Mouse (Mus musculus) megakaryocyte, embryonic 14.5 days (primary cell): ENCODE data around the gene Ppp4r3a.

ENCODE experiments used
- FLI1 ChIP-seq: IDR thresholded peaks from 2 replicates; pipeline ENCODE4 v1.6.1; 2012; ENCODE audit warnings: low read length, inconsistent platforms, mixed read lengths
- GATA1 ChIP-seq: IDR thresholded peaks from 3 replicates; pipeline ENCODE4 v1.6.1; 2012; ENCODE audit warnings: mixed read lengths, low read length, inconsistent platforms, borderline replicate concordance

DNA sequence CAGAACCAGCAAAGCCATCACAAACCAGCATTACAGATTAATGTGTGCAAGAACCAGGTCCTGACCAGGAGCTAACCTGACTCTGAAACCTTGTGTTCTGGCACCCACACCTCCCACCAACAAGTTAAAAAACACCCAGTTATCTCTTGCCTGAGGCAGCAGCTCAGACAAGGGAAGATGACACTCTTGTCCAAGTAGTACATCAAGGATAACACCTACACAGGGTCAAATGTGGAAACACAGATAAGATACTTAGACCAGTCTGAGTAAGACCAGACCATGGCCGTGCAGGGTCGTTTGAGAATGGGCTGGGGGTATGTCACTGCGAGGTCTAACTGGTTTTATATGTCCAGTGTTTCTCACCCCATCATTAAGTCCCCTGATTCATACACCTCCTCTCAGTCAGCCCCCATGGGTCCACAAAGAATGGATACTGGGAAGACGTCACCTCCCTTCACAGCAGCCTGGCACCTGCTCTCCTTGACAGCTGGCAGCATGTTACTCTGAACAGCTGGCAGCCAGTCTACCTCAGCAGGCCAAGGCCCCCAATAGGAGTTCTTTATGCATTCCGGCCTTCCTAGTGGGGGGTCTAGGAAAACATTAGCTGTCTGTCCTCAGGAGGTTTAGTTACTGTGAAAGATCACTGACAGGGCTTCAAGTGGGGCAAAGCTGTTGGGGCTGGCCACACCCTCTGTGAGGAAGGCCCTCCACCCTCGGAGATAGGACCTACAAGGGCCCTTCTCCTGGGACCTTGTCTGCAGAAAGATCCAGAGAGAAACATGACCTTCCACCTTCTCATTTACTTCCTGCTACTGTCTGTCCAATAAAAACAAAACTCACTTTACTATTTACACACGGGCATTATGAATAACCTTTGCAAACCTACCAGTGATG is 84.2 kb downstream of the Ppp4r3a start:
- TF ChIP-seq GATA1 = no peak
- TF ChIP-seq FLI1 = no peak
